Mouse (Mus musculus): ENCODE data around the gene Ric1.
A peak's percentile ranks its signal among the peaks of the same experiment; 100 is the strongest.

The Ric1 gene

GRCm38 (mm10) chr19:29641055-29641454 lies 119.0 kb downstream of the Ric1 start:
- no peak for DNase-seq

GRCm38 (mm10) chr19:29641510-29641909 lies 119.4 kb downstream of the Ric1 start:
- no peak for DNase-seq

GRCm38 (mm10) chr19:29642211-29642610 lies 120.1 kb downstream of the Ric1 start:
- no peak for DNase-seq

GRCm38 (mm10) chr19:29643194-29643922 lies 121.3 kb downstream of the Ric1 start:
- DNase-seq = no peak

- DNase-seq = no peak
These were observed 122.7 kb downstream of the Ric1 start for GRCm38 (mm10) chr19:29644747-29645146.

- DNase-seq = peak; percentile 98
These were observed 125.8 kb downstream of the Ric1 start, which contains the start of gene Ermp1 for GRCm38 (mm10) chr19:29647651-29648549. Ermp1 (minus strand) TSS chr19:29648415.

GRCm38 (mm10) chr19:29648550-29648914 lies 126.5 kb downstream of the Ric1 start:
- no peak for DNase-seq

- DNase-seq = no peak
These were observed 127.6 kb downstream of the Ric1 start for GRCm38 (mm10) chr19:29649683-29650082.

GRCm38 (mm10) chr19:29653768-29654265 lies 131.7 kb downstream of the Ric1 start:
- no peak for DNase-seq

- DNase-seq = no peak
These were observed 133.1 kb downstream of the Ric1 start for GRCm38 (mm10) chr19:29655148-29655547.

GRCm38 (mm10) chr19:29656029-29656428 lies 133.9 kb downstream of the Ric1 start:
- no peak for DNase-seq
